Mouse (Mus musculus): ENCODE results near the gene Shmt1.
"Not testable (repeated sequence)": the region's sequence is repeated elsewhere in the genome, so short reads cannot be mapped to it uniquely, and the experiment has no call there.

Shmt1 gene

GRCm38 (mm10) chr11:60811618-60812017 is at the start of gene Shmt1:
Gene Shmt1 (minus strand): TSS chr11:60811718.
- DNase-seq = not testable (repeated sequence)

- DNase-seq = no peak
Measured at GRCm38 (mm10) chr11:60856587-60856986, 45.1 kb upstream of the Shmt1 start.

GRCm38 (mm10) chr11:60845415-60845814 is 33.9 kb upstream of the Shmt1 start:
- DNase-seq = no peak

- DNase-seq = no peak
Measured at GRCm38 (mm10) chr11:60843412-60843811, 31.9 kb upstream of the Shmt1 start.

- no peak for DNase-seq
Measured at GRCm38 (mm10) chr11:60841467-60842200, 30.1 kb upstream of the Shmt1 start.

GRCm38 (mm10) chr11:60837644-60838406 is 26.3 kb upstream of the Shmt1 start:
- peak in 1 of 2 experiments; percentile 8 for DNase-seq

- no peak for DNase-seq
Measured at GRCm38 (mm10) chr11:60836897-60837296, 25.4 kb upstream of the Shmt1 start.

GRCm38 (mm10) chr11:60830433-60831052 is 19.0 kb upstream of the Shmt1 start, which contains the start of gene Dhrs7b:
Gene Dhrs7b (plus strand): TSS chr11:60830631.
- DNase-seq = peak; percentile 79 to 88

- DNase-seq = no peak
Measured at GRCm38 (mm10) chr11:60828903-60829302, 17.4 kb upstream of the Shmt1 start.

GRCm38 (mm10) chr11:60827241-60827945 is 15.9 kb upstream of the Shmt1 start:
- DNase-seq = no peak

- no peak for DNase-seq
Measured at GRCm38 (mm10) chr11:60826700-60827099, 15.2 kb upstream of the Shmt1 start.

- DNase-seq = peak in 1 of 2 experiments; percentile 25
Measured at GRCm38 (mm10) chr11:60825191-60825590, 13.7 kb upstream of the Shmt1 start.

GRCm38 (mm10) chr11:60823771-60824170 is 12.3 kb upstream of the Shmt1 start:
- DNase-seq = no peak

- no peak for DNase-seq
Measured at GRCm38 (mm10) chr11:60816398-60816797, 4.9 kb upstream of the Shmt1 start.

GRCm38 (mm10) chr11:60811054-60811460 is 461 bp downstream of the Shmt1 start:
- peak; percentile 95 to 97 for DNase-seq

- DNase-seq = peak in 1 of 2 experiments; percentile 23
Measured at GRCm38 (mm10) chr11:60810046-60810965, 1.2 kb downstream of the Shmt1 start.

GRCm38 (mm10) chr11:60809546-60809945 is 2.0 kb downstream of the Shmt1 start:
- peak in 1 of 2 experiments; percentile 19 for DNase-seq

- peak in 1 of 2 experiments; percentile 30 for DNase-seq
Measured at GRCm38 (mm10) chr11:60808286-60809070, 3.0 kb downstream of the Shmt1 start.

- DNase-seq = no peak
Measured at GRCm38 (mm10) chr11:60800892-60801291, 10.6 kb downstream of the Shmt1 start.

- no peak for DNase-seq
Measured at GRCm38 (mm10) chr11:60799977-60800376, 11.5 kb downstream of the Shmt1 start.

GRCm38 (mm10) chr11:60796342-60796741 is 15.2 kb downstream of the Shmt1 start:
- no peak for DNase-seq

Measured in kidney, postnatal 4 days (tissue).